ENCODE assay signal across 17 mouse cellular contexts in the genomic region with DNA sequence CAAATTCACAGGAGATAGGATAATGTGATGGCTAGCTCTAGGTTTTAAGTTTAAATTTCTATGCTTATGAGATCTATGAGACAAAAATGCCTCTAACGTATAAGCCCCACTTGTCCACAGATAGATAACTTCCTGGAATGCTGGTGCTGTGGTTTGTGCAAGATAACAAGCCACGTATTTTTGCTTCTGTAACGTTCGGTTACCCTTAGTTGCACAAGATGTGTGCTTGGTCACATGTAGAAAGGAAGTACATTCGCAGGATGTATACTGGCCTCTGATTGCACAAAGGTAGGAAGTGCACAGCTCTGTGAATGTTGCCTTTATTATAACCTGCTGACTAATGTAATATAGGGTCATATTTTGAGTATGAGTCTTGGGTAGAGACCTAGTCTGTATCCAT.
A peak's percentile ranks its signal among the peaks of the same experiment; 100 is the strongest.
DNase-seq lines count a peak whose midpoint lies in the region; ATAC-seq lines count a peak whose summit lies in the region.
"Had no signal": no experiment of that assay in that cellular context is flagged by ENCODE, and none has a peak within 500 bp of the region (broad histone marks: within the 10 kb centered on the region; RNA-seq: fewer than 3 reads in every experiment).

No protein-coding gene starts in this region.

- WGBS in kidney, embryonic 15.5 days = 60% methylated on average over 5 of the region's 5 CpGs
- WGBS in kidney, embryonic 14.5 days = 73% methylated on average over 5 of the region's 5 CpGs
- 11% methylated on average over 5 of the region's 5 CpGs for WGBS in liver, embryonic 16.5 days (ENCODE audit: insufficient replicate concordance)

- H3K4me1 ChIP-seq in kidney, embryonic 15.5 days = peaks cover 24% of the 10 kb centered on the region; the same call in 1 of the 2 replicates
- peaks cover 8% of the 10 kb centered on the region for H3K4me1 ChIP-seq in kidney, embryonic 14.5 days (ENCODE audit: control insufficient read depth, insufficient read depth, low read length)
- H3K4me1 ChIP-seq in liver, embryonic 16.5 days (ENCODE audit: control insufficient read depth, low read depth, low read length) = peaks cover 4% of the 10 kb centered on the region
- H3K4me1 ChIP-seq: embryonic facial prominence, embryonic 12.5 days; forebrain, embryonic 12.5 days; midbrain, embryonic 10.5 days had no signal

- no peaks in the 10 kb centered on the region for H3K36me3 ChIP-seq in kidney, embryonic 15.5 days
- H3K36me3 ChIP-seq in kidney, embryonic 14.5 days (ENCODE audit: control insufficient read depth, insufficient read depth, low read length) = no peaks in the 10 kb centered on the region
- H3K36me3 ChIP-seq in liver, embryonic 16.5 days (ENCODE audit: control insufficient read depth, insufficient read depth) = no peaks in the 10 kb centered on the region
- H3K36me3 ChIP-seq: embryonic facial prominence, embryonic 12.5 days; forebrain, embryonic 12.5 days; midbrain, embryonic 10.5 days had no signal

- H3K27ac ChIP-seq in kidney, embryonic 15.5 days = 0 out of 2 replicates have a peak overlapping the region, but pooled peaks have one; percentile 80
- H3K27ac ChIP-seq in kidney, embryonic 14.5 days (ENCODE audit: low read depth, low read length) = no peak overlapping the region
- peak overlapping the region; percentile 53 for H3K27ac ChIP-seq in liver, embryonic 16.5 days (ENCODE audit: low read length)
- H3K27ac ChIP-seq: embryonic facial prominence, embryonic 12.5 days; forebrain, embryonic 12.5 days; midbrain, embryonic 10.5 days had no signal

- ATAC-seq in kidney, embryonic 15.5 days (replicated peaks; ENCODE audit: low FRiP score) = no peak
- no peak for ATAC-seq in kidney, embryonic 14.5 days (ENCODE audit: low FRiP score, low TSS enrichment)
- peak; percentile 51 for ATAC-seq in activated CD4-positive, CD25-positive, alpha-beta regulatory T cell, adult 4 months
- peak; percentile 84 for ATAC-seq in liver, embryonic 16.5 days (ENCODE audit: low read depth)
- ATAC-seq: intestine, postnatal 0 days had no signal

- no peak overlapping the region for H3K4me3 ChIP-seq in kidney, embryonic 15.5 days (replicated peaks)
- H3K4me3 ChIP-seq in kidney, embryonic 14.5 days (ENCODE audit: low read length) = no peak overlapping the region
- no peak overlapping the region for H3K4me3 ChIP-seq in liver, embryonic 16.5 days (ENCODE audit: low read depth, low read length)
- H3K4me3 ChIP-seq: embryonic facial prominence, embryonic 12.5 days; forebrain, embryonic 12.5 days; midbrain, embryonic 10.5 days had no signal

- H3K27me3 ChIP-seq in kidney, embryonic 15.5 days = no peaks in the 10 kb centered on the region
- H3K27me3 ChIP-seq in kidney, embryonic 14.5 days (ENCODE audit: control insufficient read depth, insufficient read depth, low read length) = no peaks in the 10 kb centered on the region
- no peaks in the 10 kb centered on the region for H3K27me3 ChIP-seq in liver, embryonic 16.5 days (ENCODE audit: control insufficient read depth, insufficient read depth, low read depth, low read length)
- H3K27me3 ChIP-seq: embryonic facial prominence, embryonic 12.5 days; forebrain, embryonic 12.5 days had no signal

- no peaks in the 10 kb centered on the region for H3K9me3 ChIP-seq in kidney, embryonic 15.5 days (replicated peaks)
- no peaks in the 10 kb centered on the region for H3K9me3 ChIP-seq in kidney, embryonic 14.5 days (ENCODE audit: control insufficient read depth, low read length)
- H3K9me3 ChIP-seq in liver, embryonic 16.5 days (replicated peaks; ENCODE audit: control insufficient read depth, low read length) = no peaks in the 10 kb centered on the region
- H3K9me3 ChIP-seq: embryonic facial prominence, embryonic 12.5 days; forebrain, embryonic 12.5 days; midbrain, embryonic 10.5 days had no signal

- DNase-seq in thymus, postnatal 0 days (ENCODE audit: low spot score) = peak; percentile 70
- no peak for DNase-seq in right cerebral cortex, adult 18-20 months
- no peak for DNase-seq in layer of hippocampus, postnatal 25 days (ENCODE audit: extremely low spot score in 1 of 2, low spot score in 1 of 2)
- DNase-seq in heart, postnatal 36 days = no peak
- DNase-seq: adrenal gland, adult 8-10 months; cerebellum, postnatal 14 days; gastrocnemius, postnatal 14 days; heart, postnatal 14 days; lung, adult 2 months had no signal

- intact Hi-C loops in heart, postnatal 36 days (cut with DNase I) = no loop called here

- no peak overlapping the region for H3K9ac ChIP-seq in kidney, embryonic 15.5 days
- no peak overlapping the region for H3K9ac ChIP-seq in kidney, embryonic 14.5 days (ENCODE audit: low read depth, low read length)
- no peak overlapping the region for H3K9ac ChIP-seq in liver, embryonic 16.5 days (ENCODE audit: low read depth, low read length)
- H3K9ac ChIP-seq: embryonic facial prominence, embryonic 12.5 days; forebrain, embryonic 12.5 days had no signal

- H3K4me2 ChIP-seq in kidney, embryonic 15.5 days = no peak overlapping the region
- H3K4me2 ChIP-seq in kidney, embryonic 14.5 days (replicated peaks; ENCODE audit: low read depth, low read length) = no peak overlapping the region
- no peak overlapping the region for H3K4me2 ChIP-seq in liver, embryonic 16.5 days (ENCODE audit: low read depth, low read length)
- H3K4me2 ChIP-seq: embryonic facial prominence, embryonic 12.5 days; forebrain, embryonic 12.5 days had no signal

Comparison
In these comparisons a context has a peak if more than half of its experiments do, and no peak if none do; other contexts are left out.
1. ATAC-seq: peak in activated CD4-positive, CD25-positive, alpha-beta regulatory T cell, adult 4 months (single experiment) and liver, embryonic 16.5 days (single experiment); none in kidney, embryonic 15.5 days (single experiment) and kidney, embryonic 14.5 days (single experiment).